Mouse (Mus musculus) frontal cortex, postnatal 10 days (tissue): Measurements from ENCODE around the gene Raly.
"Not testable (repeated sequence)": the region's sequence is repeated elsewhere in the genome, so short reads cannot be mapped to it uniquely, and the experiment has no call there.

ENCODE experiments used
- DNase-seq, 2 experiments: peaks; one replicate each; pipeline ENCODE4 v3.0.0; 2022; ENCODE audit warnings: low spot score in 2 of 2, mixed read lengths in 1 of 2

Gene Raly

DNA sequence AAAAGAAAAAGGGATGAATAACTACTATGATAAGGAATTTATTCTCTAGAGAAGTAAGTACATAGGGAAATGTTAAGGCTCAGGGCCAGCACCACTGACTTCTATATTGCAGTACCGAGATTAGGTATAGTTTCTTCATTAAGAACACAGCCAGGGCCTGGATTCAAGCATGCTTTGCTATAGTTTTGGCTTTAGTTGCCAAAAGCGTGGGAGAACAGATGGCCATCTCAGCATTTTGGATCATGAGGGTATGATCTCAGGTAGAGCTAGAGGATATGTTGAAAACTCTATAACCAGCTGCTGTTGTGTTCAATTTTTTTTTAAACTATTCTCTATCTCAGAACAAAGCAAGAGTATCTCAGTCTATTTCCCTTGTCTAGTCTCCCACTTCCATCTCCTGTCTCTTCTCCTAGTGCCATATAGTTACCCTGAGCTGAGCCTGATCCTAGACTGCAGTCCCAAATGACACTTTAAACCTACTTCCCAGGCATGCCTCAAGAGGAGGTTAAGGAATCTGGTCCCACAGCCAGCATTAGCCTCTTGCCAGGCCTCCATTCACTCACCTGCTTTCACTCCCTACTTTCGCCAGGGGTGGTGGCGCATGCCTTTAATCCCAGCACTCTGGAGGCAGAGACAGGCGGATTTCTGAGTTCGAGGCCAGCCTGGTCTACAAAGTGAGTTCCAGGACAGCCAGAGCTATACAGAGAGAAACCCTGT lies 43.4 kb downstream of the Raly start:
- DNase-seq, result no peak

DNA sequence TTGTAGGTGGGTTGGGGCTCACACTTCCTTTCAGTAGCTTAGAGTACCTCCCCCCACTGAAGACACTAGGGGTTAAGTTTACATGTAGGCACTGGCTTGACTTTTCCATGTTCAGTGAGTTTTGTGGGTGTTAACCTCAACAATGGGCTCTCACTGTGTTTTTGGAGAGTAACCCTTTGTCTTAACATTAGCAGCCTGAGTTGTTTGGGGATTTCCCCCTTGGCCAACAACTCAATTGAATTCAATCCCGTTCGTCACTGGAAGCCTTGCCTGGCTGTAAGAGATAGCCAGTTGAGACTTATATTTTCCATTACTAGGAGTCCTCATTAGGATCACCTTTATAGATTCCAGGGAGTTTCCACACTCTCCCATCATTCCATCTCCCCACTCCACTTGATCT lies 45.6 kb downstream of the Raly start:
- DNase-seq, result no peak

DNA sequence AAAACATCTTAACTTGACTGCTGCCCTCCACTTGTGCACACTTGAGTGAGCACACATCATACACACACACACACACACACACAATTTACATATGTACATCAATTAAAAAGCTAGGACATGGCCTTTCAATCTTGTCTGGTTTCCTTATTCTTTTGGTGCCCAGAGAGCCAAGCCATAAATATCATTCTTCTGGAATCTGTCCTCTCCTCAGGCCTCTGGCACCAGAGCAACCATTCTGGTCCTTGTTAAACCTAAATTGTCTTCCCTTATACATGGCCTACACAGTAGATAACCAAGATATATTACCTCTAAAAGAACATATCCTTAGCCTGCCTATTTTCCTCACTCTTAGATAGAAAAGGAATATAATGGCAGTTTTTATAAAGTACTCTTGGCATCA lies 57.2 kb downstream of the Raly start:
- no peak for DNase-seq

GRCm38 (mm10) chr2:154855383-154855782 lies 64.5 kb downstream of the Raly start:
- peak in 1 of 2 experiments; percentile 52 for DNase-seq

DNA sequence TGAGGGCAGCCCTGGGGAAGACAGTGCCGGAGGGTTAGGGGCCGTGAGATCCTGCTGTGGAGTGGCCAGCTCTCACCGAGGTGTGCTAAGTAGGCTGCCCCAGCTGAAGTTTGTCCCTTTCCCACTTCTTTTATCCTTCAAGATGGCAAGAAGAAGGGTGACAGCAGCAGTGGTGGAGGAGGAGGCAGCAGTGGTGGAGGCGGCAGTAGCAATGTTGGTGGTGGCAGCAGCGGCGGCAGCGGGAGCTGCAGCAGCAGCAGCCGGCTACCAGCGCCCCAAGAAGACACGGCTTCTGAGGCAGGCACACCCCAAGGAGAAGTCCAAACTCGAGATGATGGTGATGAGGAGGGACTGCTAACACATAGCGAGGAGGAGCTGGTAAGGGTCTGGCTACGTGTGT lies 72.8 kb downstream of the Raly start:
- DNase-seq, result no peak

DNA sequence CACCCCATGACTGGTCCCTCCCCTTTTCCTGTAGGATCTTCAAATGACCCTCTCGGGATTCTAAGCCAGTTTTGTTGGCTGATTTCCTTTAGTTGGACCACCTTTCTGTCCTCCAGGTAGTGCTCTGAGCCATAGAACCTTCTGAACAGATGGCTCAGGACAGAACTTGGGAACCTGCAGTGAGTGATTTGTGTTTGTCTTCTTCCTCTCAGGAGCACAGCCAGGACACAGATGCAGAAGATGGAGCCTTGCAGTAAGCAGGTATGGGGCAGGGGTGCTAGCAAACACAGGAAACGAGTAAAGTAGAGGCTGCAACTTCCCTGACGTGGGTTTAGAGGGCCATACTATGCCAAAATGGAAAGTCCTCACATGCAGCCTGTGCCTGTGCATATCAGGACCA lies 74.8 kb downstream of the Raly start:
- no peak for DNase-seq

DNA sequence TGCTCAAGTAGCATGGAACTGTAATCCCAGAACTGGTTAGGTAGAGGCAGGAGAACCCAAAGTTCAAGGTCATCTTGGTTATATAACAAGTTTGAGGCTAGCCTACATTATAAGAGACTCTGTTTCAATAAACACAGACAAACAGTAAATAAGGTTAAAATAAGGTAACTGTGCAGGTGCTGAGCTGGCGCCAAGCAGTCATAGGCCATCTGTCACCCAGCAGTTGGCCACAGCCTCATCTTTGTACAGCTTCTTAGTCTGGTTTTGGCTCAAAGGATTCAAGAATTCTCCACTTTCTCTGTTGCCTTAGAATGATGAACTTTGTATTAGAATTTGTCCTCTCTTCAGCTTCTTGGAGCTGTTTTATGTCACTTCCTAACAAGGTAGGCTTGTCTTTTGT lies 77.2 kb downstream of the Raly start:
- DNase-seq, result no peak

DNA sequence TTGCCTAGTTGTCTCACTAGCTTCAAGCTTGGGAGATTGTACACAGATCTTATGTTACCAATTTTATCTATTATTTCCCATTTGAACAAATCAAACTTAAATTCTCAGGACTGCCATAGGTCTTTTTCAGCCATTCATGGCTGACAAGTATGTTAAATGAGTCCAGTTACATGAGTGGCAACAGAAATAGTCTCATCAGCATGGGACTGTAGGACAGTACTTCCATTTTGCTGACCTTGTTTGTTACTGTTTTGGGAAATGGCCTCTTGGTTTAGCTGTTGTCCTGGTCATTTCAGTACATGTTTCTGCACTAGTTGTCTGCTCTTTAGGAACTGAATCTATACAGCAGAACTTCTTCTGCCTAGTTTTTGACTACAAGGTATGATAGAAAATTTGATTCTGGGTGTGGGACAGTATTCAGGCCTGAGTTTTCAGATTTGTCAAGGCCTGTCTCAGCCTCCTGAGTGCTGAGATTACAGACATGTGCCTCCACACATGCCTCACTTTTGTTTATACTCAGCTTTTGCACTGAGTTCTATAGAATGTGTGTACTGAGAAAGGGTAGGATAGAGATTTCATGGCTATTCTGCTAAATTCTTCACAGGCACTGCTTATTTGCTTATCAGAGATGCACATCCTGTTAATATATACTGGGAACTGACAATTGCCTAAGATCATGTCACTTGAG lies 79.2 kb downstream of the Raly start:
- no peak for DNase-seq

- DNase-seq, result no peak
Observed at GRCm38 (mm10) chr2:154876621-154877020, 85.7 kb downstream of the Raly start.

DNA sequence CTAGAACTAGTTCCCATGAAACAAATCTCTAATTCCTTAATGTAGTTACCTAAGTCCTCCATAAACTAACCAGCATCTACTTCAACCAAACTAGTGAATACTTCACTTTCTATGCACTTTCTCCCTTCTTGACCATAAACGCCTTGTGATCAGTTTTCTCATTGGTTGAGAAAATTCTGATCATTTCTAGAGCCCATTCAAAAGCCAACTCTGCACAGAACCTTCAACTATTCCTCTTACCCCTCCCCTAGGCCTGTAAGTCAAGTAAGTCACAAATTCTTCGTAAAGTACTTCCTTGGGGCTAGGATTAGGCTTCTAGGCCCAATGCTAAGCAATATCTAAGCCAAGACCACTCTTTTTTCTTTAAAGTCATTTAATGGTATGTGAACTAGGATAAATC lies 100.7 kb downstream of the Raly start:
- DNase-seq, result no peak

GRCm38 (mm10) chr2:154892201-154893044 lies 101.5 kb downstream of the Raly start, which contains the start of gene Eif2s2:
Gene Eif2s2, minus strand, starts transcription at chr2:154892935.
- peak; percentile 95 to 96 for DNase-seq

DNA sequence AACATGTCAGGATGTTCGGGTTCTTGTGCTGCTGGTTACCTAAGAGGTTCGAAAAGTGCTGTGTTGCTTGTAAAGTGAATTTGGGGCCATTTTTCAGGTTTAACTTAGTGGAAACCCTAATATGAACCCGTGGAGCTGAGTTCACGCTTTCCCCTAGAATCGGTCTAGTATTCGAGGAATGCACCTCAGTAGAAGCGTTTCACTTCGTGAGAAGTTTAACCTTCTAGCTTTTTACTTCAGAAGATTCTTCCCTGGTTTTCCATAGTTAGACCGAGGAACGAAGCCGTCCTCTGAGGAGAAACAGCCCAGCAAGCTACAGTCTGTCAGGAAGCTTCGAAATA lies 102.1 kb downstream of the Raly start:
- DNase-seq, result no peak

- DNase-seq, result no peak
Observed at GRCm38 (mm10) chr2:154893548-154893947, 102.7 kb downstream of the Raly start.

DNA sequence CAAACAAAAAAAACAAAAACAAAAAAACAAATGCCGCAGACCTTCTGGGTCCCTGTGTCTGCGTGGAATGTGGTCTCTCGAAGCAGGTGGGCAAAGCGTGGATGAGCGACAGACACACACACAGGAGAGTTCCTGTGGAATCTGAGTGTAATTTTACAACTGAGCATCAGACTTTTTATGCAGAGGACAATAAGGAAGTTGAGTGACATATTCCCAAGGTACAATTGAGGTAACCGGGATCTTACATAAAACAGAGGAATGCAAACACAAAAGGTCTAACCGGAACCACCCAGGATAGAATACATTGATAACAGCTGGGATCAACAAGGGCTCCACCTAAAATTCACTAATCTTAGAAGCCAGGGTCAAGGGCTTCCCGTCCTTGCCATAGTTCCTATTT lies 108.1 kb downstream of the Raly start:
- DNase-seq, result not testable (repeated sequence)

DNA sequence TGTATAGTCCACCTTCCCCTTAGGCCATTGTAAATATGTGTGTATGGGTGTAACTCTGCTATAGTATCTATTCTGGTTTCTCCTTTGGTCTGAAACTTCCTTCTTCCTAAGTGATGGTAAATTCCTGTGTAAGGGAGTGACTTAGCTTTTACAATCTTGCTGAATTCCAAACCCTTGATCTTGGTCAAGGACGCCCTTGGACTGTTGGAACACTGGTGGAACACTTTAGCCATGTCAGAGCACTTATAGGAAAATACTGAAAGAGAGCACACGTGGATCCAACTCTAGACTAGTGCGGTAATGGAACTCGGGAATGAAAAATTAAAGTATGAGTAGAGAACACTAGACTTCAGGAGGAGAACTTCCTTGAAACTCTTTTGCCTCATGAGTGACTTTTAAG lies 108.5 kb downstream of the Raly start:
- not testable (repeated sequence) for DNase-seq

DNA sequence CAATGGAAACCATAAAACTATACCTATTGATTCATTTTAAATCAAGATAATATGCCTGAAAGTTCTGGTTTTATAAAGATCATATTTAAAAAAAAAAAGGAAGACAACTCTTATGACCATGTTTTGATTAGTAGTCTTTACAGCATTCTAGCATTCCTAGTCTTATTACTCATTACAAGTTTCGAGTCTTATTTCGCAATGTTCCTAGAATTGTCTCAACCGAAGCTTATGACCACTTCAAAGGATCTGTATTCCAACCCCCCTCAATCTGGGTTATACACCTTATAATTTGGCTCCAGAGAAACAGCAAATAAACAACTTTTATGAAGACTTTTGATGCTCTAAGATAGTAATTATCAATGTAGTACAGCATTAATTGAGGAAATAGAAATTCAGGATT lies 111.2 kb downstream of the Raly start:
- DNase-seq, result no peak

GRCm38 (mm10) chr2:154905796-154906195 lies 114.9 kb downstream of the Raly start:
- DNase-seq, result no peak

DNA sequence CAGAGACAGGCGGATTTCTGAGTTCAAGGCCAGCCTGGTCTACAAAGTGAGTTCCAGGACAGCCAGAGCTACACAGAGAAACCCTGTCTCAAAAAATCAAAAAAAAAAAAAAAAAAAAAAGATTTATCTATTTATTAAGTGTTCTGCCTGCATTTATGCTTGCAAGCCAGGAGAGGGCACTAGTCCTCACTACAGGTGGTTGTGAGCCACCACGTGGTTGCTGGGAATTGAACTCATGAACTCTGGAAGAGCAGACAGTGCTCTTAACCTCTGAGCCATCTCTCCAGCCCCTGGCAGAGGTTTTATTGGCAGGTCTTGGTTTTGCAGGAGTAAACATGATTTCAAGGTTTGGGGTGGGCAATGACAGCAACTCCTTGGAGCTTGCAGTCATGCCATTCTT lies 117.3 kb downstream of the Raly start:
- DNase-seq, result not testable (repeated sequence)

GRCm38 (mm10) chr2:154909789-154910188 lies 118.9 kb downstream of the Raly start:
- DNase-seq, result no peak

DNA sequence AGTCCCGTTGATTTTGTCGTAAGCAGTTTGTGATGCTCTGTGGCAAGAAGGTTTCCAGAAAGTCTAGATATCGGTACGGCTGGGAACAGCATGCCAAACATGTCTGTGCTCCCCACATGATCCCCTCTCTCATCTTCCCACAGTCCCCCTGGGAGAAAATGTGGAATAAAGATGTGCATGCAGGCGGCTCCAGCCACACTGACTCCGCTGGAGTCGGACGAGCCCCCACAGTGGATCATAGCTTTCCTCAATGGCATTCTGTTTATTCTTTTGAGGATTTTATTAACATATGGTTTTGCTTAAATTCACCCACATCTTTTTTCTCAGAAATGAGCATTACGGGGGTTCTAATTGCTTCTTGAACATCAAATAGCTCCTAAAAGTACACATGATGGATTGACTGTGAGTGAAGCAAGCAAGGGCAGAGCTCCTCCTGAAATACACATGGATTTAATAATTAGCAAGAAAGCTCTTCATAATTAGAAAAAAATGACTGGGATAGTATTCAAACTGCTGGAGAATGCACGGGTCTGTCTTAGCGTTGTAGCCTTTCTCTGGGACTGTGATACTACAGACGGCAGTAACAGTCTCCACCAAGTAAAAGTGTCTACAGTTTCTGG lies 125.1 kb downstream of the Raly start:
- DNase-seq, result no peak

GRCm38 (mm10) chr2:154916547-154916946 lies 125.7 kb downstream of the Raly start:
- DNase-seq, result no peak
